Mouse (Mus musculus) embryo, embryonic 11.5 days (tissue): Measurements from ENCODE around the gene Fam72a.

Source experiments
- DNase-seq: peaks from one replicate; pipeline ENCODE4 v3.0.0-alpha.2; 2012; ENCODE audit warnings: low read depth, low spot score

The Fam72a gene

GRCm38 (mm10) chr1:131527281-131528080 is at the start of gene Fam72a, which contains the start of gene Srgap2:
TSS of gene Fam72a (plus strand) at chr1:131527903.
TSS of gene Srgap2 (minus strand) at chr1:131527352.
- peak; percentile 98 for DNase-seq

- no peak for DNase-seq
Observed at GRCm38 (mm10) chr1:131478770-131479305, 48.9 kb upstream of the Fam72a start.

- no peak for DNase-seq
Observed at GRCm38 (mm10) chr1:131481391-131481790, 46.3 kb upstream of the Fam72a start.

GRCm38 (mm10) chr1:131482242-131482641 is 45.5 kb upstream of the Fam72a start:
- DNase-seq = no peak

GRCm38 (mm10) chr1:131486094-131486850 is 41.4 kb upstream of the Fam72a start:
- no peak for DNase-seq

- no peak for DNase-seq
Observed at GRCm38 (mm10) chr1:131489312-131489711, 38.4 kb upstream of the Fam72a start.

GRCm38 (mm10) chr1:131491579-131491978 is 36.1 kb upstream of the Fam72a start:
- DNase-seq = no peak

GRCm38 (mm10) chr1:131492360-131492759 is 35.3 kb upstream of the Fam72a start:
- DNase-seq = no peak

GRCm38 (mm10) chr1:131493966-131494898 is 33.5 kb upstream of the Fam72a start:
- no peak for DNase-seq

GRCm38 (mm10) chr1:131498231-131498630 is 29.5 kb upstream of the Fam72a start:
- no peak for DNase-seq

GRCm38 (mm10) chr1:131501681-131502080 is 26.0 kb upstream of the Fam72a start:
- DNase-seq = no peak

- DNase-seq = no peak
Observed at GRCm38 (mm10) chr1:131511131-131511530, 16.6 kb upstream of the Fam72a start.

GRCm38 (mm10) chr1:131511661-131512500 is 15.8 kb upstream of the Fam72a start:
- no peak for DNase-seq

- no peak for DNase-seq
Observed at GRCm38 (mm10) chr1:131513136-131513535, 14.6 kb upstream of the Fam72a start.

- no peak for DNase-seq
Observed at GRCm38 (mm10) chr1:131514197-131514596, 13.5 kb upstream of the Fam72a start.

- no peak for DNase-seq
Observed at GRCm38 (mm10) chr1:131516588-131516987, 11.1 kb upstream of the Fam72a start.

- DNase-seq = no peak
Observed at GRCm38 (mm10) chr1:131523794-131524193, 3.9 kb upstream of the Fam72a start.

GRCm38 (mm10) chr1:131525101-131525585 is 2.6 kb upstream of the Fam72a start:
- no peak for DNase-seq

- no peak for DNase-seq
Observed at GRCm38 (mm10) chr1:131525586-131526271, 2.0 kb upstream of the Fam72a start.
